Mouse (Mus musculus) myocyte (in vitro differentiated cells): ENCODE data around the gene Acvr2b. TPM values are rescaled to one million over a fixed set of nuclear protein-coding genes. Genes with fewer than 3 reads are reported as not detected.

Experiments used
- H3K27me3 ChIP-seq: one replicate; pipeline ENCODE4 v1.6.1; 2011; ENCODE audit not compliant: control insufficient read depth, insufficient read depth, insufficient read length
- H3K36me3 ChIP-seq: one replicate; pipeline ENCODE4 v1.6.1; 2011; ENCODE audit not compliant: control insufficient read depth, insufficient read depth
- H3K4me2 ChIP-seq: one replicate; pipeline ENCODE4 v1.6.1; 2011; ENCODE audit warnings: low read depth, control low read depth
- H3K4me3 ChIP-seq: one replicate; pipeline ENCODE4 v1.5.1; 2011; ENCODE audit warnings: mild to moderate bottlenecking, control low read depth, moderate library complexity
- H3K79me2 ChIP-seq: one replicate; pipeline ENCODE4 v1.6.1; 2011; ENCODE audit not compliant: control insufficient read depth, insufficient read depth
- H3ac ChIP-seq: one replicate; pipeline ENCODE4 v1.6.1; 2011; ENCODE audit not compliant: control insufficient read depth, insufficient read length
- CEBPB ChIP-seq: IDR thresholded peaks from 2 replicates; pipeline ENCODE4 v1.6.1; 2011; ENCODE audit warnings: mild to moderate bottlenecking, moderate library complexity; ENCODE audit not compliant: poor library complexity, insufficient read depth, severe bottlenecking
- E2F4 ChIP-seq: IDR thresholded peaks from one replicate; pipeline ENCODE4 v1.6.1; 2011; ENCODE audit warnings: mild to moderate bottlenecking, control low read depth, moderate library complexity; ENCODE audit not compliant: insufficient read depth
- MAX ChIP-seq: IDR thresholded peaks from one replicate; pipeline ENCODE4 v1.6.1; 2011; ENCODE audit warnings: low read depth, mild to moderate bottlenecking, control low read depth
- MYOD1 ChIP-seq, 3 experiments: IDR thresholded peaks; one replicate each; pipeline ENCODE4 v1.6.1; 2011; ENCODE audit warnings: control low read depth in 2 of 3, low read depth in 2 of 3, mild to moderate bottlenecking in 2 of 3, moderate library complexity in 1 of 3; ENCODE audit not compliant: insufficient read length in 2 of 3, control insufficient read depth in 1 of 3
- MYOG ChIP-seq, 3 experiments: IDR thresholded peaks; one replicate each; pipeline ENCODE4 v1.6.1; 2011; ENCODE audit warnings: control low read depth in 2 of 3, low read depth in 2 of 3, mild to moderate bottlenecking in 2 of 3; ENCODE audit not compliant: insufficient read length in 2 of 3, control insufficient read depth in 1 of 3, insufficient read depth in 1 of 3
- POLR2A ChIP-seq: IDR thresholded peaks from one replicate; pipeline ENCODE4 v1.6.1; 2011; ENCODE audit warnings: low read depth, mild to moderate bottlenecking, control low read depth, moderate library complexity; ENCODE audit not compliant: insufficient read length
- POLR2AphosphoS2 ChIP-seq: IDR thresholded peaks from one replicate; pipeline ENCODE4 v1.6.1; 2011; ENCODE audit warnings: low read depth, control low read depth; ENCODE audit not compliant: insufficient read length
- REST ChIP-seq: IDR thresholded peaks from one replicate; pipeline ENCODE4 v1.6.1; 2011; ENCODE audit warnings: mild to moderate bottlenecking, control low read depth, moderate library complexity; ENCODE audit not compliant: insufficient read depth, insufficient read length
- SRF ChIP-seq: IDR thresholded peaks from one replicate; pipeline ENCODE4 v1.6.1; 2011; ENCODE audit warnings: low read depth; ENCODE audit not compliant: control insufficient read depth, insufficient read length
- TCF12 ChIP-seq: IDR thresholded peaks from one replicate; pipeline ENCODE4 v1.6.1; 2011; ENCODE audit warnings: mild to moderate bottlenecking, control low read depth; ENCODE audit not compliant: poor library complexity, insufficient read depth, severe bottlenecking
- TCF3 ChIP-seq: IDR thresholded peaks from one replicate; pipeline ENCODE4 v1.6.1; 2011; ENCODE audit warnings: low read depth, control low read depth; ENCODE audit not compliant: insufficient read length
- USF1 ChIP-seq: IDR thresholded peaks from one replicate; pipeline ENCODE4 v1.6.1; 2011; ENCODE audit warnings: low read depth, mild to moderate bottlenecking, control low read depth, moderate library complexity
- polyA plus RNA-seq: library from polyadenylated mRNA; unstranded; fragments of >200 nt; fragmentation: generic; extraction: Trizol; gene quantifications from one replicate; pipeline ENCODE4 v1.2.1, GENCODE M21; 2012; ENCODE audit warnings: missing spikeins

Gene Acvr2b
- polyA plus RNA-seq, 1 experiment = 1.8 TPM

DNA sequence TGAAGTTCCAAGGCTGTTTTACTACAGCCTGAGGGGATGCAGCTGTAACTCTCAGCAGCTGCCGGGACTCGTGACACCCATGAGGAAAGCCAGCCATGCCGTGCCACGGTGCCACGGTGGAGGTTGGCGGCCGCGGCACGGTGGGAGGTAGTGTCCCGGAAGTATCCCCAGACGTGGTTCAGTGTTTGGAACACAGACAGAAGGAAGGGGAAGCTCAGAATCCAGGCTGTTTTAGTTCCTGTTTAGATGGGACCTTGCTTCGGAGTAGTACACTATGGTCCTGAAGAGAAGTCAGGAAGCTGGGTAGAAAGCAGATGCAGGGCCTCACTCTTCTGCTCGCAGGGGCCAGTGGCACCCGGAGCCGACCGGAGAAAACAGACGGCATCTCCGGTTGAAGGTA lies 16.1 kb downstream of the Acvr2b start:
- no peak overlapping the region for H3K4me2 ChIP-seq
- H3ac ChIP-seq = no peak overlapping the region
- H3K36me3 ChIP-seq = no peaks in the 10 kb centered on the region
- TF ChIP-seq TCF12 = no peak
- no peak for TF ChIP-seq POLR2AphosphoS2
- no peak for TF ChIP-seq MYOD1 (IDR thresholded peaks at IDR 0.05; ENCODE audit: control insufficient read depth in 1 of 3, insufficient read length in 2 of 3, low read depth in 2 of 3)
- no peak for TF ChIP-seq TCF3
- no peak overlapping the region for H3K4me3 ChIP-seq
- H3K27me3 ChIP-seq = no peaks in the 10 kb centered on the region
- H3K79me2 ChIP-seq = no peaks in the 10 kb centered on the region

DNA sequence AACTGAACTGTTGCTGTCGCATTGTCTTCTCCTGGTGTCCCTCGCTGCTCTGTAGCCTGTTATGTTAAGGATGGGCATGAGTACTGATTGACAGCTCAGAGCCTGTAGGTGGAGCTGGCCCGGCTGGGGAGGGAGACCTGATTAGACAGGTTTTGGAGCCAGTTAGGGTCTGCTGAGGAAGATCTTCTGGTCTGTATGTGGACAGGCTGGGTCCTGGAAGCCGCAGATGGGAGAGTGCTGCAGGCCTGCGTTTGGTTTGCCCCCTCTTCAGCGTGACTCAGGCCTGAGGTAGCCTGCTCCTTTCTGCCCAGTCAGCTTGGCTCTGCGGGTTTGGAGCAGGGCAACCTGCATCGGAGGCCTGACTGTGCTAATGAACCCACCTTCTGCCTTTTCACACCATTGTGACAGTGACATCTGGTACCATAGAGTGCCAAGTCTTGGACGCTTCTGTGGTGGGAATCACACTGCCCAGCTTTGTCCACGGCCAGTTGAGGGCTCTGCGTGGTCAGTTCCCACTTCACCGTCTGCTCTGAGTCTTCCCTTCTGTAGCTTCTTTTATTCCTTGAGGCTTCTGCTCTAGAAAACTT lies 18.0 kb downstream of the Acvr2b start:
- Histone ChIP-seq H3K27me3 (no peaks in the 10 kb centered on the region), H3K79me2 (no peaks in the 10 kb centered on the region), H3K4me2 (no peak overlapping the region), H3K36me3 (no peaks in the 10 kb centered on the region), H3ac (no peak overlapping the region), H3K4me3 (no peak overlapping the region)
- no peak for TF ChIP-seq CEBPB
- TF ChIP-seq TCF3 = no peak
- TF ChIP-seq SRF = no peak
- TF ChIP-seq MYOG (IDR thresholded peaks at IDR 0.05; ENCODE audit: control insufficient read depth in 1 of 3, insufficient read depth in 1 of 3, insufficient read length in 2 of 3, low read depth in 2 of 3) = no peak
- TF ChIP-seq E2F4 = no peak
- TF ChIP-seq POLR2AphosphoS2 = no peak
- TF ChIP-seq REST = no peak
- no peak for TF ChIP-seq USF1
- TF ChIP-seq MYOD1 (IDR thresholded peaks at IDR 0.05; ENCODE audit: control insufficient read depth in 1 of 3, insufficient read length in 2 of 3, low read depth in 2 of 3) = no peak
- TF ChIP-seq POLR2A = no peak
- TF ChIP-seq TCF12 = no peak
- no peak for TF ChIP-seq MAX

DNA sequence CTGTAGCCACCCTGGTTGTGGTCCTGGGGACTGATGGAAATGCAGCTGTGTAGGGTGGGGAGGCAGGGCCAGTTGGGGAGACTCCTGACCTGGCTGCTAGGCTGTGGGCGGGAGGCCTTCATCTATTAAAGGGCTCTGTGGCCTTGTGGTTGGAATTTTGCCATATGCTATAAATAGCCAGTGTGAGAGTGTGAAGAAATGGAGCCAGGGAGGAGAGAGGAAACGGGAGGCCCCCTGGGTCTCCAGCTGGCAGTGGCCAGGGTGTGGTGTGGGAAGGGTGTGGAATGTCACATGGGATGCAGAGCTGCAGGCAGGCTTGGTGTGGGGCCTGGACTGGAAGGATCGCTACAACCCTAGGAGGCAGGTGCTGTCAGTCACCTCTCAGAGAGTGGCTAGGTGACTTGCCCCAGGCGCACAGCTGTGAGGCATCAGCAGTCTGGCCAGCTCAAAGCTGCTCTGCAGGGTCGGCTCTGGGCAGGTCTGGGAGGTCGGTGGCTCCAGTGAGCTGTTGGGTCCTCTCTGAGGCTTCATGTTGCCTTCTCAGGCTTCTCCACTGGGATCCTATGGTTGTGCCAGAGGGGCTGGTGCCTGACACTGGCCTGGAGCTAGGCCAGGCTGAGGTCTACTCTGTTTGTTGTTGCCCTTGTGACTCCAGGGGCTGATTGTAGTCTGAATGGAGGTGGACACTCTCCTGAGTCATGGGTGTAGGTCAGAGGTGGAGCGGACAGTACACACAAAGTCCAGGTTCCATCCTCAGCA lies 23.5 kb downstream of the Acvr2b start:
- Histone ChIP-seq H3K4me2 (peak overlapping the region; percentile 27), H3K36me3 (no peaks in the 10 kb centered on the region), H3K79me2 (no peaks in the 10 kb centered on the region), H3K4me3 (no peak overlapping the region), H3ac (no peak overlapping the region), H3K27me3 (no peaks in the 10 kb centered on the region)
- TF ChIP-seq USF1 = peak; percentile 30
- TF ChIP-seq E2F4 = no peak
- peak in 2 of 3 experiments; percentile 46 to 74 for TF ChIP-seq MYOD1 (IDR thresholded peaks at IDR 0.05; ENCODE audit: control insufficient read depth in 1 of 3, insufficient read length in 2 of 3, low read depth in 2 of 3)
- TF ChIP-seq TCF3 = peak; percentile 8
- TF ChIP-seq MAX = no peak
- TF ChIP-seq CEBPB = peak; percentile 6; the same call in 1 of the 2 replicates
- TF ChIP-seq MYOG (IDR thresholded peaks at IDR 0.05; ENCODE audit: control insufficient read depth in 1 of 3, insufficient read depth in 1 of 3, insufficient read length in 2 of 3, low read depth in 2 of 3) = peak in 2 of 3 experiments; percentile 61 to 87

DNA sequence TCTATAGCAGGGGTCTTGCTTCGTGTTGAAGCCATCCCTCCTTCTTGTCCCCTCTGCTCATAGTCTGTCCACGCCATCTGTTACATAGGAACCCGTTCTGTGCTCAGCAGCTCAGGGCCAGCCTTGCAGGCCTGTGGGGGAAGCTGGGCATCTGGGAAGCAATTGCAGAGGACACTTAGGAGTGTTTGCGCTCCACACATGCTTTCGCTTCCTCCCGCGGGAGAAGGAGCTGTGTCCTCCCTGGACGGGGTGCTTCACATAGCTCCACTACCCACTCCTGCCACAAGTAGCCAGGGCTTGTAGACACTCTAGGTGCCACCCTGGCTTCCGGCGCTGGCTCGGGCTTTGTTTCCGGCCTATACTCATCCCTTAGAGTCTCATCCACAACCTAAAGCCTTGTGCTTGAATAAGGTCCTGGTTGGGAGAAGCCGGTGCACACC lies 24.1 kb downstream of the Acvr2b start:
- no peaks in the 10 kb centered on the region for H3K36me3 ChIP-seq
- no peak for TF ChIP-seq TCF3
- no peak for TF ChIP-seq MYOG (IDR thresholded peaks at IDR 0.05; ENCODE audit: control insufficient read depth in 1 of 3, insufficient read depth in 1 of 3, insufficient read length in 2 of 3, low read depth in 2 of 3)
- no peak for TF ChIP-seq REST
- H3ac ChIP-seq = no peak overlapping the region
- H3K79me2 ChIP-seq = no peaks in the 10 kb centered on the region
- no peaks in the 10 kb centered on the region for H3K27me3 ChIP-seq
- H3K4me2 ChIP-seq = peak overlapping the region; percentile 27
- H3K4me3 ChIP-seq = no peak overlapping the region

DNA sequence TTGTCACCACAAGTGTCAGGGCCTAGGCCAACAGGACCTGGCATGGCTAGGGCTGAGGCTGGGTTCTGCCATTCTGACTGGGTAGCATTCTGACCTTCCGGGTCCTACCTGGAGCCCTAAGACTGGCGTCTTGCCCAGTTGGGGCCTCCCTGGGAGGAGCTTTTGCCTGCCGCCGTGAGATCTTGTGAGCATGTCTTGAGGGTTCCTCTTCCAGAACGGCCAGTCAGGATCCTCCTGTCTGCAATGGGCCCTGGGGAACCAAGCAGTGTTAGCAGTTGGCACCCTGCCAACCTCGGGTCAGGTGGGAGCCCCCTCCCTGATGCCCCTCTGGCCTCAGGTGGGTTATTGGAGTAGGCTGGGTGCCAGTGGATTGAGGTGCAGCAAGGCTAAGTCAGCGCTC lies 24.6 kb downstream of the Acvr2b start:
- Histone ChIP-seq H3K4me2 (no peak overlapping the region), H3K4me3 (no peak overlapping the region), H3ac (no peak overlapping the region), H3K36me3 (no peaks in the 10 kb centered on the region), H3K79me2 (no peaks in the 10 kb centered on the region), H3K27me3 (no peaks in the 10 kb centered on the region)
- no peak for TF ChIP-seq TCF3
